Mouse (Mus musculus): ENCODE measurements at regions not wholly inside any gene's neighbourhood (a gene's known extent, or its start where the extent isn't known, plus 50 kb on each side); places are given as distances from the start of the nearest gene placed in this dataset.

GRCm38 (mm10) chr5:141137716-141138115, 103.6 kb upstream of the Sdk1 start:
- no peak for DNase-seq (ENCODE audit: low read depth, low spot score)

- DNase-seq (ENCODE audit: low read depth, low spot score): no peak
These were observed 102.4 kb upstream of the Sdk1 start for GRCm38 (mm10) chr5:141138771-141139360.

- no peak for DNase-seq (ENCODE audit: low read depth, low spot score)
These were observed 101.9 kb upstream of the Sdk1 start for GRCm38 (mm10) chr5:141139361-141139912.

GRCm38 (mm10) chr5:141160391-141160790, 80.9 kb upstream of the Sdk1 start:
- DNase-seq (ENCODE audit: low read depth, low spot score): no peak

- DNase-seq (ENCODE audit: low read depth, low spot score): no peak
These were observed 80.3 kb upstream of the Sdk1 start for GRCm38 (mm10) chr5:141160956-141161355.

- DNase-seq (ENCODE audit: low read depth, low spot score): no peak
These were observed 58.8 kb upstream of the Sdk1 start for GRCm38 (mm10) chr5:141182442-141182841.

GRCm38 (mm10) chr5:141189033-141189432, 52.3 kb upstream of the Sdk1 start:
- no peak for DNase-seq (ENCODE audit: low read depth, low spot score)
